Mouse (Mus musculus): ENCODE data around the gene Sppl3. TPM values are rescaled to one million over a fixed set of nuclear protein-coding genes. Genes with fewer than 3 reads are reported as not detected.

The Sppl3 gene
- polyA plus RNA-seq, 1 experiment from 2014 or later, result 39.9 TPM

DNA sequence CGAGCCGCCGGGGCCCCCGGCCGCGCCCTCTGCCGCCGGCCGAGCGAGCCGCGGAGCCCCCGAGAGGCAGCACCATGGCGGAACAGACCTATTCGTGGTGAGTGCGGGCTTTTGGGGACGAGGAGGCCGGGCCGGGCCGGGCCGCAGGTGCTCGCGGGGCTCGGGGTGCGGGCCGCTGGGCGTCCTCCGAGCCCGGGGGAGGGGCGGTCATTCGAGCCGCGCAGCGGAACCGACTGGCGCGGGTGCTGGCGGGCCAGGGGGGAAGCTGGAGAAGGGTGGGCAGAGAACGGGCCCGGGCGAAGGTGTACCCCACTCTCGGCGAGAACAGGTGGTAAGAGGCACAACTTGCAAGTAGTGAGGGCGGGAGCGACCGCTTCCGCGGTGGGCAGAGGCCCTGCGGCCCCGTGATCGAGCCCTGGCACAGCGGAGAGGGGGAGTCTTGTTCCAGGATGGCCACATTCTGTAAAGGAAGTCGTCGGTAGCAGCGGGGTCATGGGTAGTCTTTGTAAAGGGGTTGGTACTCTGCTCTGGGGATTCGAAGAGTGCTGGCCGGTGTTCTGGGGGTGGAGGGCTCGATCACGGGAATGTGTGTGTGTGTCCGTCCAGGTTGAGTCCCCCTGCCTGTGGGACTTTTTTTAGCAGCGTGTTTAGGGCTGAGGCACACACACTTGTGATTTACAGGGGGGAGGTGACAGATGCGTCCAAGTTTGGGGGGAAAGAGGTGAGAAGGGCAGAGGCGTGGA is 753 bp downstream of the Sppl3 start:
- ATAC-seq (ENCODE audit: insufficient number of reproducible peaks, insufficient read depth, low FRiP score, low read depth), result peak; percentile 1; the same call in 1 of the 2 replicates
- Histone ChIP-seq H3K4me3 (ENCODE audit: control insufficient read depth in 1 of 2, insufficient read depth in 1 of 2, low read depth in 1 of 2, low read length in 2 of 2) (peak overlapping the region; percentile 99), H3K4me1 (ENCODE audit: control insufficient read depth in 2 of 2, insufficient read depth in 2 of 2, low read length in 2 of 2) (peaks cover 13 to 42% of the 10 kb centered on the region in 2 experiments), H3K9ac (ENCODE audit: low read length) (peak overlapping the region; percentile 97), H3K27me3 (ENCODE audit: control insufficient read depth, insufficient read depth, low read length) (no peaks in the 10 kb centered on the region), H3K9me3 (ENCODE audit: control insufficient read depth, low read length) (no peaks in the 10 kb centered on the region), H3K4me2 (ENCODE audit: low read length) (peak overlapping the region; percentile 89), H3K27ac (replicated peaks in 1 of 2; ENCODE audit: control insufficient read depth in 1 of 2, insufficient read depth in 1 of 2, low read depth in 2 of 2, low read length in 2 of 2) (peak overlapping the region; percentile 73 to 92), H3K36me3 (ENCODE audit: control insufficient read depth, insufficient read depth, low read length) (0 out of 2 replicates have a peak, but pooled peaks cover 2% of the 10 kb centered on the region)
- under 1% methylated on average over 63 of the region's 63 CpGs for WGBS

GRCm38 (mm10) chr5:115013436-115013835 is 2.5 kb downstream of the Sppl3 start:
- no peak for ATAC-seq (ENCODE audit: insufficient number of reproducible peaks, insufficient read depth, low FRiP score, low read depth)
- no peaks in the 10 kb centered on the region for H3K27me3 ChIP-seq (ENCODE audit: control insufficient read depth, insufficient read depth, low read length)
- H3K4me1 ChIP-seq (ENCODE audit: control insufficient read depth in 2 of 2, insufficient read depth in 2 of 2, low read length in 2 of 2), result peaks cover 15 to 59% of the 10 kb centered on the region in 2 experiments
- H3K36me3 ChIP-seq (ENCODE audit: control insufficient read depth, insufficient read depth, low read length), result 0 out of 2 replicates have a peak, but pooled peaks cover 2% of the 10 kb centered on the region
- WGBS, result 61% methylated on average over 3 of the region's 3 CpGs
- peak overlapping the region; percentile 89 for H3K4me2 ChIP-seq (ENCODE audit: low read length)
- no peak overlapping the region for H3K27ac ChIP-seq (replicated peaks in 1 of 2; ENCODE audit: control insufficient read depth in 1 of 2, insufficient read depth in 1 of 2, low read depth in 2 of 2, low read length in 2 of 2)
- H3K9ac ChIP-seq (ENCODE audit: low read length), result peak overlapping the region; percentile 16; the same call in 1 of the 2 replicates
- H3K4me3 ChIP-seq (ENCODE audit: control insufficient read depth in 1 of 2, insufficient read depth in 1 of 2, low read depth in 1 of 2, low read length in 2 of 2), result no peak overlapping the region
- no peaks in the 10 kb centered on the region for H3K9me3 ChIP-seq (ENCODE audit: control insufficient read depth, low read length)

DNA sequence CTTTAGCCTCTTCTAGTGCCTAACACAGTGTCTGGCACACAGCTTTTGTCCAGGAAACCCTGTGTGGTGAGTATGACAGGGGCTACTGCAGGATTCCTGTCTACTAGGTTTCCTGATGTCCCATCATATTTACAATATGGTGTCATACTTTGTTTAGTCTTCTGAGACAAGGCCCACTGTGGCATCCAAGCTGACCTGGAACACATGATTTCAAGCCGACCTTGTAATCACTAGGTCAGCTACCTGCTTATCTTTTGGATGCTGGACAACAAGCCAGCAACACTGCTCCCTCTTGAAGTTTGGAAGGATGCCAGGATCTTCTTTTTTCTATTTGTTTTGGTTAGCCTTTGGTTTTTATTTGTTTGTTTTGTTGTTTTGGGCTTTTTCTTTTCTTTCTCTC is 3.6 kb downstream of the Sppl3 start:
- peak overlapping the region in 1 of 2 experiments; percentile 72; a peak in 2 of 4 replicates for H3K27ac ChIP-seq (replicated peaks in 1 of 2; ENCODE audit: control insufficient read depth in 1 of 2, insufficient read depth in 1 of 2, low read depth in 2 of 2, low read length in 2 of 2)
- 0% methylated on average over 1 of the region's 1 CpGs for WGBS
- no peaks in the 10 kb centered on the region for H3K9me3 ChIP-seq (ENCODE audit: control insufficient read depth, low read length)
- no peak for ATAC-seq (ENCODE audit: insufficient number of reproducible peaks, insufficient read depth, low FRiP score, low read depth)
- peaks cover 19 to 66% of the 10 kb centered on the region in 2 experiments for H3K4me1 ChIP-seq (ENCODE audit: control insufficient read depth in 2 of 2, insufficient read depth in 2 of 2, low read length in 2 of 2)
- 0 out of 2 replicates have a peak, but pooled peaks cover 2% of the 10 kb centered on the region for H3K36me3 ChIP-seq (ENCODE audit: control insufficient read depth, insufficient read depth, low read length)
- H3K27me3 ChIP-seq (ENCODE audit: control insufficient read depth, insufficient read depth, low read length), result no peaks in the 10 kb centered on the region
- H3K4me2 ChIP-seq (ENCODE audit: low read length), result peak overlapping the region; percentile 32
- H3K4me3 ChIP-seq (ENCODE audit: control insufficient read depth in 1 of 2, insufficient read depth in 1 of 2, low read depth in 1 of 2, low read length in 2 of 2), result no peak overlapping the region
- H3K9ac ChIP-seq (ENCODE audit: low read length), result no peak overlapping the region

DNA sequence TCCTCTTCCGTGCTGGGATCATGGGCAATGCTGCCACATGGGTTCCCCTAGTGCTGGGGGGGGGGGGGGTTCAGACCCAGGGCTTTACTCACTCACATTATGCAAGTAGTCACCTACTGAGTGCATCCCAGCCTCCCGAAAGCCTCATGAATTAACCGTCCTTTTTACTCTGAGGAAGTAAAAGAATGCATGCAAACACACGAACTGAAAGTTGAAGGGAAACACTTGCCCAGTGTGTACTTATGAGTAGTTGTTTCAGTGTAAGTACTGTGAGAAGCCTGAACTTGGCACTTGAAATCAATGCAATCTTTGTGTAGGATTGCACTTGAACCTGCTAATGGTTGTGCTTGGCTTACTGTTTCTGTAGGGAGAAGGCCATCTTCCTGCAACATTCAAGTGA is 4.2 kb downstream of the Sppl3 start:
- ATAC-seq (ENCODE audit: insufficient number of reproducible peaks, insufficient read depth, low FRiP score, low read depth), result no peak
- Histone ChIP-seq H3K9me3 (ENCODE audit: control insufficient read depth, low read length) (no peaks in the 10 kb centered on the region), H3K36me3 (ENCODE audit: control insufficient read depth, insufficient read depth, low read length) (0 out of 2 replicates have a peak, but pooled peaks cover 2% of the 10 kb centered on the region), H3K4me3 (ENCODE audit: control insufficient read depth in 1 of 2, insufficient read depth in 1 of 2, low read depth in 1 of 2, low read length in 2 of 2) (no peak overlapping the region), H3K9ac (ENCODE audit: low read length) (no peak overlapping the region), H3K27me3 (ENCODE audit: control insufficient read depth, insufficient read depth, low read length) (no peaks in the 10 kb centered on the region), H3K27ac (replicated peaks in 1 of 2; ENCODE audit: control insufficient read depth in 1 of 2, insufficient read depth in 1 of 2, low read depth in 2 of 2, low read length in 2 of 2) (0 out of 4 replicates have a peak overlapping the region, but pooled peaks of 1 of the 2 experiments have one; percentile 16), H3K4me2 (ENCODE audit: low read length) (0 out of 2 replicates have a peak overlapping the region, but pooled peaks have one; percentile 23), H3K4me1 (ENCODE audit: control insufficient read depth in 2 of 2, insufficient read depth in 2 of 2, low read length in 2 of 2) (peaks cover 19 to 66% of the 10 kb centered on the region in 2 experiments)
- WGBS, result 33% methylated on average over 4 of the region's 4 CpGs

DNA sequence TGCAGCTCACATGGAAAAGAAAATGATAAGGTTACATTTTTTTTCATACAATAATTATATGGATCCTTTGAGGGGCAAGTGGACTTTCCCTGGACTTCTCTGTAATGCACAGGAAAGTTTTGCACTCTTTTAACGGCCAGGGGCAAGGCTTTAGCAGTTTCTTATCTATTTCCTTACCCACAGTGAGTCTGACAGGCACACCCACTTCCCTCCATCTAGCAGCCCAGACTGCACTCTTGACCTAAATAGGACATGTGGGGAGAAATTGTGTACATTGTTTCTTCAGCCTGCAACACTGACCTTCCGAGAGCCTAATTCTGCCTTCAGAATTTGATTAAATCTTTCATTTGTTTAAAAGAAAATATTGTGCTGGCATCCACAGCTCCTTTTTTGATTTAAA is 7.3 kb downstream of the Sppl3 start:
- peak overlapping the region; percentile 44 for H3K4me2 ChIP-seq (ENCODE audit: low read length)
- 0 out of 2 replicates have a peak, but pooled peaks have one; percentile 31 for ATAC-seq (ENCODE audit: insufficient number of reproducible peaks, insufficient read depth, low FRiP score, low read depth)
- H3K4me1 ChIP-seq (ENCODE audit: control insufficient read depth in 2 of 2, insufficient read depth in 2 of 2, low read length in 2 of 2), result peaks cover 16 to 51% of the 10 kb centered on the region in 2 experiments
- H3K27ac ChIP-seq (replicated peaks in 1 of 2; ENCODE audit: control insufficient read depth in 1 of 2, insufficient read depth in 1 of 2, low read depth in 2 of 2, low read length in 2 of 2), result peak overlapping the region; percentile 39 to 65; a peak in 3 of 4 replicates
- 0 out of 2 replicates have a peak, but pooled peaks cover 2% of the 10 kb centered on the region for H3K36me3 ChIP-seq (ENCODE audit: control insufficient read depth, insufficient read depth, low read length)
- peak overlapping the region; percentile 36 for H3K9ac ChIP-seq (ENCODE audit: low read length)
- no peak overlapping the region for H3K4me3 ChIP-seq (ENCODE audit: control insufficient read depth in 1 of 2, insufficient read depth in 1 of 2, low read depth in 1 of 2, low read length in 2 of 2)
- H3K9me3 ChIP-seq (ENCODE audit: control insufficient read depth, low read length), result no peaks in the 10 kb centered on the region
- no peaks in the 10 kb centered on the region for H3K27me3 ChIP-seq (ENCODE audit: control insufficient read depth, insufficient read depth, low read length)
- WGBS, result 10% methylated on average over 2 of the region's 2 CpGs

DNA sequence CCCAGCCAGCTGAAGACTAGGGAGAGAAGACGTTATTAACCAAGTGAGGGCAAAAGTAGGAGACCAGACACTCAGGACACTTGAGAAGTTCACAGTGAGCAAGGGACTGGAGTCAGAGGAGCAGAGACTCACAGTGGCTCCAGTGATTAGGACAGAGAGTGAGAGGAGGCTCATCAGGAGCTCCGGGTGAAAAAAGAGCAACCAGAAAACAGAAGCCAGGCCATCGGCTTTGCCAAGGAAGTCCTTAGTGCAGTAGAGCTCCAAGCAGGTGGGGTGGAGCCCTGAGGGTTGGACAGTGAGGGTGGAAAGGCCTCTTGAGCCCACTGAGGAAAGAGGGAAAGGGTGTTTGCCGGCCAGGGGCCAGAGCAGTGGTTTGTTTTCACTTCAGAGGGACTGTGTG is 7.9 kb downstream of the Sppl3 start:
- H3K9me3 ChIP-seq (ENCODE audit: control insufficient read depth, low read length), result no peaks in the 10 kb centered on the region
- peaks cover 13 to 46% of the 10 kb centered on the region in 2 experiments for H3K4me1 ChIP-seq (ENCODE audit: control insufficient read depth in 2 of 2, insufficient read depth in 2 of 2, low read length in 2 of 2)
- no peak for ATAC-seq (ENCODE audit: insufficient number of reproducible peaks, insufficient read depth, low FRiP score, low read depth)
- peak overlapping the region; percentile 36 for H3K9ac ChIP-seq (ENCODE audit: low read length)
- WGBS, result 14% methylated on average over 4 of the region's 4 CpGs
- no peak overlapping the region for H3K4me3 ChIP-seq (ENCODE audit: control insufficient read depth in 1 of 2, insufficient read depth in 1 of 2, low read depth in 1 of 2, low read length in 2 of 2)
- peak overlapping the region; percentile 49 to 65 for H3K27ac ChIP-seq (replicated peaks in 1 of 2; ENCODE audit: control insufficient read depth in 1 of 2, insufficient read depth in 1 of 2, low read depth in 2 of 2, low read length in 2 of 2)
- H3K36me3 ChIP-seq (ENCODE audit: control insufficient read depth, insufficient read depth, low read length), result 0 out of 2 replicates have a peak, but pooled peaks cover 2% of the 10 kb centered on the region
- peak overlapping the region; percentile 44 for H3K4me2 ChIP-seq (ENCODE audit: low read length)
- H3K27me3 ChIP-seq (ENCODE audit: control insufficient read depth, insufficient read depth, low read length), result no peaks in the 10 kb centered on the region

GRCm38 (mm10) chr5:115022021-115022420 is 11.1 kb downstream of the Sppl3 start:
- no peak overlapping the region for H3K27ac ChIP-seq (replicated peaks in 1 of 2; ENCODE audit: control insufficient read depth in 1 of 2, insufficient read depth in 1 of 2, low read depth in 2 of 2, low read length in 2 of 2)

More at GRCm38 (mm10) chr5:115022021-115022420, 11.1 kb downstream of the Sppl3 start:
- Histone ChIP-seq H3K9me3 (ENCODE audit: control insufficient read depth, low read length) (no peaks in the 10 kb centered on the region), H3K9ac (ENCODE audit: low read length) (no peak overlapping the region), H3K4me3 (ENCODE audit: control insufficient read depth in 1 of 2, insufficient read depth in 1 of 2, low read depth in 1 of 2, low read length in 2 of 2) (no peak overlapping the region), H3K27me3 (ENCODE audit: control insufficient read depth, insufficient read depth, low read length) (no peaks in the 10 kb centered on the region), H3K4me1 (ENCODE audit: control insufficient read depth in 2 of 2, insufficient read depth in 2 of 2, low read length in 2 of 2) (peaks cover 11 to 41% of the 10 kb centered on the region in 2 experiments), H3K4me2 (ENCODE audit: low read length) (no peak overlapping the region), H3K36me3 (ENCODE audit: control insufficient read depth, insufficient read depth, low read length) (no peaks in the 10 kb centered on the region)
- no peak for ATAC-seq (ENCODE audit: insufficient number of reproducible peaks, insufficient read depth, low FRiP score, low read depth)
- 90% methylated on average over 7 of the region's 7 CpGs for WGBS

Data from heart, embryonic 14.5 days (tissue).